ENCODE assay signal across 31 mouse cellular contexts in genomic region chr9:109007025-109007780, GRCm38 (mm10). TPM values are rescaled to one million over a fixed set of nuclear protein-coding genes. Genes with fewer than 3 reads are reported as not detected.
DNase-seq lines count a peak whose midpoint lies in the region; ATAC-seq lines count a peak whose summit lies in the region.
"Had no signal": no experiment of that assay in that cellular context is flagged by ENCODE, and none has a peak within 500 bp of the region (broad histone marks: within the 10 kb centered on the region; RNA-seq: fewer than 3 reads in every experiment).

No protein-coding gene starts in this region.

- DNase-seq in gastrocnemius, adult 18-20 months (ENCODE audit: low spot score), result peak; percentile 49
- DNase-seq in gastrocnemius, postnatal 14 days, result no peak
- DNase-seq in hindbrain, embryonic 10.5 days (ENCODE audit: low spot score), result no peak
- no peak for DNase-seq in hindbrain, embryonic 14.5 days (ENCODE audit: low spot score)
- DNase-seq in midbrain, embryonic 10.5 days (ENCODE audit: low spot score), result no peak
- DNase-seq in left cerebral cortex, postnatal 25 days (ENCODE audit: low spot score in 2 of 2), result no peak
- DNase-seq: cerebellum, adult 18-20 months; cerebellum, postnatal 10 days; heart, adult 18-20 months; heart, postnatal 14 days; kidney, adult 11 months; kidney, postnatal 14 days; layer of hippocampus, adult 9-11 months; lung, adult 18-20 months; right cerebral cortex, postnatal 4 days; thymus, adult 2 months; thymus, postnatal 36 days had no signal

- no peak overlapping the region for H3K4me2 ChIP-seq in hindbrain, embryonic 14.5 days (replicated peaks)
- H3K4me2 ChIP-seq in midbrain, embryonic 15.5 days, result no peak overlapping the region
- H3K4me2 ChIP-seq: embryonic facial prominence, embryonic 15.5 days; forebrain, embryonic 13.5 days; hindbrain, embryonic 15.5 days; limb, embryonic 12.5 days; liver, embryonic 12.5 days had no signal

- WGBS in hindbrain, embryonic 10.5 days, result 82% methylated on average over 21 of the region's 21 CpGs
- 87% methylated on average over 21 of the region's 21 CpGs for WGBS in hindbrain, embryonic 14.5 days
- WGBS in midbrain, embryonic 10.5 days, result 85% methylated on average over 21 of the region's 21 CpGs
- WGBS in midbrain, embryonic 15.5 days, result 88% methylated on average over 21 of the region's 21 CpGs

- no peaks in the 10 kb centered on the region for H3K27me3 ChIP-seq in hindbrain, embryonic 10.5 days (ENCODE audit: insufficient read depth, poor library complexity, severe bottlenecking)
- no peaks in the 10 kb centered on the region for H3K27me3 ChIP-seq in hindbrain, embryonic 14.5 days (ENCODE audit: control insufficient read depth, insufficient read depth, low read length)
- H3K27me3 ChIP-seq in midbrain, embryonic 10.5 days (ENCODE audit: low read depth, poor library complexity, severe bottlenecking), result no peaks in the 10 kb centered on the region
- H3K27me3 ChIP-seq in midbrain, embryonic 15.5 days (replicated peaks), result no peaks in the 10 kb centered on the region
- H3K27me3 ChIP-seq: embryonic facial prominence, embryonic 15.5 days; forebrain, embryonic 13.5 days; hindbrain, embryonic 15.5 days; limb, embryonic 12.5 days; liver, embryonic 12.5 days; Patski had no signal

- intact Hi-C loops in gastrocnemius, postnatal 14 days (cut with DNase I; ENCODE audit: low total_unique reads), result no loop called here
- intact Hi-C loops in left cerebral cortex, postnatal 25 days (cut with DNase I), result loop anchor here (10.0 kb wide), 1 partner anchor 828 kb away; the partner anchor contains the start of gene Nme6

- H3K9me3 ChIP-seq in hindbrain, embryonic 10.5 days, result no peaks in the 10 kb centered on the region
- H3K9me3 ChIP-seq in hindbrain, embryonic 14.5 days (ENCODE audit: control insufficient read depth, low read length), result no peaks in the 10 kb centered on the region
- no peaks in the 10 kb centered on the region for H3K9me3 ChIP-seq in midbrain, embryonic 10.5 days (replicated peaks)
- no peaks in the 10 kb centered on the region for H3K9me3 ChIP-seq in midbrain, embryonic 15.5 days
- H3K9me3 ChIP-seq: embryonic facial prominence, embryonic 15.5 days; forebrain, embryonic 13.5 days; hindbrain, embryonic 15.5 days; limb, embryonic 12.5 days; liver, embryonic 12.5 days had no signal

- H3K9ac ChIP-seq in hindbrain, embryonic 14.5 days, result no peak overlapping the region
- H3K9ac ChIP-seq in midbrain, embryonic 15.5 days, result no peak overlapping the region
- H3K9ac ChIP-seq: embryonic facial prominence, embryonic 15.5 days; forebrain, embryonic 13.5 days; hindbrain, embryonic 15.5 days; limb, embryonic 12.5 days; liver, embryonic 12.5 days had no signal

- H3K27ac ChIP-seq in hindbrain, embryonic 10.5 days, result 0 out of 2 replicates have a peak overlapping the region, but pooled peaks have one; percentile 56
- H3K27ac ChIP-seq in hindbrain, embryonic 14.5 days, result no peak overlapping the region
- peak overlapping the region; percentile 65; the same call in 1 of the 2 replicates for H3K27ac ChIP-seq in midbrain, embryonic 10.5 days (replicated peaks)
- H3K27ac ChIP-seq in midbrain, embryonic 15.5 days, result no peak overlapping the region
- H3K27ac ChIP-seq: embryonic facial prominence, embryonic 15.5 days; forebrain, embryonic 13.5 days; hindbrain, embryonic 15.5 days; limb, embryonic 12.5 days; liver, embryonic 12.5 days had no signal

- ATAC-seq in hindbrain, embryonic 14.5 days (ENCODE audit: low FRiP score), result no peak
- ATAC-seq in midbrain, embryonic 15.5 days (replicated peaks), result no peak
- ATAC-seq: forebrain, embryonic 13.5 days; inflammation-experienced regulatory T-cells, adult 6 months; liver, embryonic 12.5 days; lung, postnatal 0 days; midbrain, embryonic 16.5 days; Patski had no signal

- peaks cover 8% of the 10 kb centered on the region; the same call in 1 of the 2 replicates for H3K36me3 ChIP-seq in hindbrain, embryonic 10.5 days
- peaks cover 47% of the 10 kb centered on the region for H3K36me3 ChIP-seq in hindbrain, embryonic 14.5 days (replicated peaks; ENCODE audit: control insufficient read depth, insufficient read depth)
- no peaks in the 10 kb centered on the region for H3K36me3 ChIP-seq in midbrain, embryonic 10.5 days
- peaks cover 13% of the 10 kb centered on the region; the same call in 1 of the 2 replicates for H3K36me3 ChIP-seq in midbrain, embryonic 15.5 days (replicated peaks)

- H3K4me1 ChIP-seq in hindbrain, embryonic 10.5 days (replicated peaks), result peaks cover 23% of the 10 kb centered on the region
- no peaks in the 10 kb centered on the region for H3K4me1 ChIP-seq in hindbrain, embryonic 14.5 days (replicated peaks; ENCODE audit: control insufficient read depth, insufficient read depth, low read length)
- peaks cover 12% of the 10 kb centered on the region for H3K4me1 ChIP-seq in midbrain, embryonic 10.5 days
- H3K4me1 ChIP-seq in midbrain, embryonic 15.5 days, result no peaks in the 10 kb centered on the region
- H3K4me1 ChIP-seq: forebrain, embryonic 13.5 days; hindbrain, embryonic 15.5 days had no signal

- no peak overlapping the region for H3K4me3 ChIP-seq in hindbrain, embryonic 10.5 days
- H3K4me3 ChIP-seq in hindbrain, embryonic 14.5 days (replicated peaks; ENCODE audit: low read length), result no peak overlapping the region
- no peak overlapping the region for H3K4me3 ChIP-seq in midbrain, embryonic 10.5 days
- no peak overlapping the region for H3K4me3 ChIP-seq in midbrain, embryonic 15.5 days
- H3K4me3 ChIP-seq: embryonic facial prominence, embryonic 15.5 days; forebrain, embryonic 13.5 days; hindbrain, embryonic 15.5 days; limb, embryonic 12.5 days; liver, embryonic 12.5 days had no signal

RNA-seq across cellular contexts. Expression of gene Pfkfb4, which starts 15.6 kb away (rescaled TPM):
- 10 to 100 TPM; 18.8 to 43.0 TPM for total RNA-seq in gastrocnemius, adult 18-20 months (2021)
- 10 to 100 TPM; 31.0 to 31.6 TPM for total RNA-seq in gastrocnemius, postnatal 14 days (2021)
- 11.9 and 17.6 TPM in 2 replicates for polyA plus RNA-seq in hindbrain, embryonic 10.5 days (2016; fragmentation: Nextera tagmentation; extraction: Ambion mirVana)
- polyA plus RNA-seq in hindbrain, embryonic 14.5 days (2014; fragmentation: Nextera tagmentation; extraction: Ambion mirVana), result 22.5 and 23.9 TPM in 2 replicates
- 11.9 and 13.9 TPM in 2 replicates for polyA plus RNA-seq in midbrain, embryonic 10.5 days (2016; fragmentation: Nextera tagmentation; extraction: Ambion mirVana)
- polyA plus RNA-seq in midbrain, embryonic 15.5 days (2015; fragmentation: Nextera tagmentation; extraction: Ambion mirVana), result 33.7 and 36.7 TPM in 2 replicates
- total RNA-seq in left cerebral cortex, postnatal 25 days (2021), result 10 to 100 TPM; 12.5 to 15.5 TPM

RNA-seq across cellular contexts. Expression of gene Ucn2, which starts 21.4 kb away (rescaled TPM):
- total RNA-seq in gastrocnemius, adult 18-20 months (2021), result under 1 TPM; 0.27 to 0.90 TPM
- total RNA-seq in gastrocnemius, postnatal 14 days (2021), result under 1 TPM; 0.40 to 0.53 TPM
- not detected in 2 replicates for polyA plus RNA-seq in hindbrain, embryonic 10.5 days (2016; fragmentation: Nextera tagmentation; extraction: Ambion mirVana)
- polyA plus RNA-seq in hindbrain, embryonic 14.5 days (2014; fragmentation: Nextera tagmentation; extraction: Ambion mirVana), result 0.23 TPM in 1 of 2 replicates, not detected in the other
- polyA plus RNA-seq in midbrain, embryonic 10.5 days (2016; fragmentation: Nextera tagmentation; extraction: Ambion mirVana), result not detected in 2 replicates
- polyA plus RNA-seq in midbrain, embryonic 15.5 days (2015; fragmentation: Nextera tagmentation; extraction: Ambion mirVana), result not detected in 2 replicates
- not detected for total RNA-seq in left cerebral cortex, postnatal 25 days (2021)
- total RNA-seq: common myeloid progenitor, adult 5-6 weeks; heart, adult 18-20 months; neutrophil, adult 5-6 weeks had no signal
- polyA plus RNA-seq: forebrain, embryonic 13.5 days; heart, embryonic 14.5 days; hindbrain, embryonic 15.5 days; inflammation-experienced regulatory T-cells, adult 6 months; limb, embryonic 12.5 days; liver, embryonic 12.5 days; lung, postnatal 0 days; midbrain, embryonic 16.5 days; neural tube, embryonic 11.5 days had no signal

RNA-seq across cellular contexts. Expression of gene Shisa5, which starts 31.2 kb away (rescaled TPM):
- total RNA-seq in gastrocnemius, adult 18-20 months (2021), result 10 to 100 TPM in 1 of 2 experiments, 1 to 10 TPM in 1; 9.8 to 15.5 TPM
- total RNA-seq in gastrocnemius, postnatal 14 days (2021), result 10 to 100 TPM; 24.4 to 26.3 TPM
- 38.8 and 43.6 TPM in 2 replicates for polyA plus RNA-seq in hindbrain, embryonic 10.5 days (2016; fragmentation: Nextera tagmentation; extraction: Ambion mirVana)
- 57.9 and 60.9 TPM in 2 replicates for polyA plus RNA-seq in hindbrain, embryonic 14.5 days (2014; fragmentation: Nextera tagmentation; extraction: Ambion mirVana)
- polyA plus RNA-seq in midbrain, embryonic 10.5 days (2016; fragmentation: Nextera tagmentation; extraction: Ambion mirVana), result 32.9 and 37.2 TPM in 2 replicates
- 66.0 and 68.4 TPM in 2 replicates for polyA plus RNA-seq in midbrain, embryonic 15.5 days (2015; fragmentation: Nextera tagmentation; extraction: Ambion mirVana)
- total RNA-seq in left cerebral cortex, postnatal 25 days (2021), result 10 to 100 TPM; 66.3 to 77.4 TPM

RNA-seq across cellular contexts. Expression of gene Trex1, which starts 52.3 kb away (rescaled TPM):
- 10 to 100 TPM; 13.1 to 17.2 TPM for total RNA-seq in gastrocnemius, adult 18-20 months (2021)
- 10 to 100 TPM; 10.7 to 11.4 TPM for total RNA-seq in gastrocnemius, postnatal 14 days (2021)
- 8.1 and 11.3 TPM in 2 replicates for polyA plus RNA-seq in hindbrain, embryonic 10.5 days (2016; fragmentation: Nextera tagmentation; extraction: Ambion mirVana)
- polyA plus RNA-seq in hindbrain, embryonic 14.5 days (2014; fragmentation: Nextera tagmentation; extraction: Ambion mirVana), result 9.7 and 16.2 TPM in 2 replicates
- 7.5 and 10.1 TPM in 2 replicates for polyA plus RNA-seq in midbrain, embryonic 10.5 days (2016; fragmentation: Nextera tagmentation; extraction: Ambion mirVana)
- 18.0 TPM in 2 replicates for polyA plus RNA-seq in midbrain, embryonic 15.5 days (2015; fragmentation: Nextera tagmentation; extraction: Ambion mirVana)
- total RNA-seq in left cerebral cortex, postnatal 25 days (2021), result 10 to 100 TPM; 12.7 to 13.0 TPM

RNA-seq across cellular contexts. Expression of gene Col7a1, which starts 53.8 kb away (rescaled TPM):
- total RNA-seq in gastrocnemius, adult 18-20 months (2021), result 1 to 10 TPM; 2.2 to 3.5 TPM
- total RNA-seq in gastrocnemius, postnatal 14 days (2021), result 1 to 10 TPM; 2.7 to 3.7 TPM
- 1.2 and 3.3 TPM in 2 replicates for polyA plus RNA-seq in hindbrain, embryonic 10.5 days (2016; fragmentation: Nextera tagmentation; extraction: Ambion mirVana)
- polyA plus RNA-seq in hindbrain, embryonic 14.5 days (2014; fragmentation: Nextera tagmentation; extraction: Ambion mirVana), result 1.3 and 3.0 TPM in 2 replicates
- 2.3 and 2.4 TPM in 2 replicates for polyA plus RNA-seq in midbrain, embryonic 10.5 days (2016; fragmentation: Nextera tagmentation; extraction: Ambion mirVana)
- 2.5 and 2.7 TPM in 2 replicates for polyA plus RNA-seq in midbrain, embryonic 15.5 days (2015; fragmentation: Nextera tagmentation; extraction: Ambion mirVana)
- 1 to 10 TPM; 2.5 to 4.5 TPM for total RNA-seq in left cerebral cortex, postnatal 25 days (2021)

Comparison
In these comparisons a context has a peak if more than half of its experiments do, and no peak if none do; other contexts are left out.
1. H3K27ac ChIP-seq: peak in hindbrain, embryonic 10.5 days (single experiment) and midbrain, embryonic 10.5 days (single experiment); none in hindbrain, embryonic 14.5 days (single experiment) and midbrain, embryonic 15.5 days (single experiment).